13 mouse cellular contexts compared by ENCODE assay signal in the genomic region with DNA sequence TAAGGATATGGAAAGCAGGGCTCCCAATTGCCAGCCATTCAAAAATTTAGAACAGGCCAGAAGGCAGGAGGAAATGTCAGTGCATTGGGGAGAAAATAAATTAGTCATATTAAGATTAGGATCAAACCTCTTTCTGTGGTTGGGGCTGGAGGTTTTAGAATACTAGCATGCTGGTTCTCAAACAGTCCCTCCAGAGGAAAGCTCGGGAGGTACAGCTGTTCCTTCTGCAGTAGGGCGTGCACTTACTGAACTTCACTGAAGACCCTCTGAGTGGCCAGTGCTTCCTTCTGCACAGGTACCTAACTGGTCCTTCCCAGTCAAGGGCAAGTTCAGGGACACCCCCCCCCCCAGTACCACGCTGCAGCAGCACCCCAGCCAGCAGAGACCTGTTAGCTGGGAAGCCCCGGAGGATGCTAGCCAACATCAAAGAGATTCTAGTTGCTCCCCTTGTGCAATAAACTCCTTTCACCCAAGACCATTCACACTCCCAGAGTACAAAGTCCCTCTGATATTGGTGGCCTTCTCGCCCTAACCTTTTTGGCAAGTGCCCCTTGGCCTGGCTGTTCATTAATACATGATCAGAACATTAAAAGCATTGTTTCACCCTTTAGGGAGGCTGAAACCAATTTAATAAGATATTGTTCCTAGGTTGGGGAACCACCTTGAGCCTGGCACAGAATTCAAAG. TPM values are rescaled to one million over a fixed set of nuclear protein-coding genes. Genes with fewer than 3 reads are reported as not detected.
DNase-seq lines count a peak whose midpoint lies in the region; ATAC-seq and TF ChIP-seq lines count a peak whose summit lies in the region.
"Had no signal": no experiment of that assay in that cellular context is flagged by ENCODE, and none has a peak within 500 bp of the region (broad histone marks: within the 10 kb centered on the region; RNA-seq: fewer than 3 reads in every experiment).

No protein-coding gene starts in this region.

- H3K4me2 ChIP-seq in midbrain, postnatal 0 days (ENCODE audit: low read depth, low read length, poor library complexity, severe bottlenecking), result peak overlapping the region; percentile 13; the same call in 1 of the 2 replicates
- H3K4me2 ChIP-seq in midbrain, embryonic 14.5 days (ENCODE audit: low read length), result no peak overlapping the region
- H3K4me2 ChIP-seq in forebrain, embryonic 14.5 days (ENCODE audit: low read length), result no peak overlapping the region
- H3K4me2 ChIP-seq in myocyte (ENCODE audit: low read depth), result peak overlapping the region; percentile 82
- H3K4me2 ChIP-seq: midbrain, embryonic 11.5 days had no signal

- H3K9ac ChIP-seq in midbrain, postnatal 0 days (replicated peaks; ENCODE audit: low read length, poor library complexity, severe bottlenecking), result no peak overlapping the region
- H3K9ac ChIP-seq in midbrain, embryonic 14.5 days (replicated peaks; ENCODE audit: low read length), result no peak overlapping the region
- no peak overlapping the region for H3K9ac ChIP-seq in forebrain, embryonic 14.5 days (ENCODE audit: low read length)
- H3K9ac ChIP-seq: limb, embryonic 12.5 days had no signal

- H3K4me1 ChIP-seq in midbrain, postnatal 0 days (ENCODE audit: insufficient read depth, low read length), result peaks cover 10% of the 10 kb centered on the region; the same call in 1 of the 2 replicates
- H3K4me1 ChIP-seq in midbrain, embryonic 14.5 days (ENCODE audit: control insufficient read depth, insufficient read depth, low read length), result peaks cover 23% of the 10 kb centered on the region
- H3K4me1 ChIP-seq in forebrain, embryonic 14.5 days (ENCODE audit: control insufficient read depth, insufficient read depth, low read length), result peaks cover 55% of the 10 kb centered on the region

- no peak for TF ChIP-seq POLR2A in myocyte (IDR thresholded peaks at IDR 0.05; ENCODE audit: insufficient read length, low read depth)

- peaks cover 53% of the 10 kb centered on the region for H3K79me2 ChIP-seq in myocyte (ENCODE audit: control insufficient read depth, insufficient read depth)

- peak; percentile 34; the same call in 1 of the 2 replicates for ATAC-seq in midbrain, postnatal 0 days (ENCODE audit: low FRiP score)
- ATAC-seq in midbrain, embryonic 14.5 days (ENCODE audit: low FRiP score, low TSS enrichment), result no peak
- ATAC-seq in forebrain, embryonic 14.5 days, result no peak

- intact Hi-C loops in gastrocnemius, adult 2 months (cut with DNase I), result no loop called here
- intact Hi-C loops in gastrocnemius, postnatal 14 days (cut with DNase I; ENCODE audit: low total_unique reads), result no loop called here

- WGBS in midbrain, postnatal 0 days, result 58% methylated on average over 5 of the region's 5 CpGs
- 66% methylated on average over 5 of the region's 5 CpGs for WGBS in midbrain, embryonic 14.5 days
- 29% methylated on average over 5 of the region's 5 CpGs for WGBS in forebrain, embryonic 14.5 days

- no peak for TF ChIP-seq CTCF in gastrocnemius, adult 2 months (IDR thresholded peaks at IDR 0.05)
- TF ChIP-seq CTCF in midbrain, postnatal 0 days (IDR thresholded peaks at IDR 0.05), result no peak

- no peak overlapping the region for H3ac ChIP-seq in myocyte (ENCODE audit: control insufficient read depth, insufficient read length)

- peak overlapping the region; percentile 66 for H3K27ac ChIP-seq in gastrocnemius, adult 2 months
- 0 out of 2 replicates have a peak overlapping the region, but pooled peaks have one; percentile 6 for H3K27ac ChIP-seq in midbrain, postnatal 0 days (ENCODE audit: low read depth, low read length)
- no peak overlapping the region; the same call in 1 of the 2 replicates for H3K27ac ChIP-seq in midbrain, embryonic 14.5 days (replicated peaks; ENCODE audit: low read depth, low read length)
- 0 out of 2 replicates have a peak overlapping the region, but pooled peaks have one; percentile 30 for H3K27ac ChIP-seq in forebrain, embryonic 14.5 days (ENCODE audit: low read depth, low read length)

- H3K27me3 ChIP-seq in midbrain, postnatal 0 days (ENCODE audit: insufficient read depth, low read length), result no peaks in the 10 kb centered on the region
- H3K27me3 ChIP-seq in midbrain, embryonic 14.5 days (ENCODE audit: control insufficient read depth, insufficient read depth, low read length), result no peaks in the 10 kb centered on the region
- H3K27me3 ChIP-seq in forebrain, embryonic 14.5 days (replicated peaks; ENCODE audit: control insufficient read depth, insufficient read depth, low read length), result no peaks in the 10 kb centered on the region
- no peaks in the 10 kb centered on the region for H3K27me3 ChIP-seq in myocyte (ENCODE audit: control insufficient read depth, insufficient read depth, insufficient read length)
- H3K27me3 ChIP-seq: CH12.LX had no signal

- H3K4me3 ChIP-seq in gastrocnemius, adult 2 months, result no peak overlapping the region
- H3K4me3 ChIP-seq in midbrain, postnatal 0 days (ENCODE audit: low read depth, low read length), result no peak overlapping the region
- no peak overlapping the region for H3K4me3 ChIP-seq in midbrain, embryonic 14.5 days (replicated peaks; ENCODE audit: low read depth, low read length)
- no peak overlapping the region for H3K4me3 ChIP-seq in forebrain, embryonic 14.5 days (ENCODE audit: low read depth, low read length)
- peak overlapping the region; percentile 4 for H3K4me3 ChIP-seq in myocyte
- H3K4me3 ChIP-seq: limb, embryonic 12.5 days had no signal

- H3K9me3 ChIP-seq in midbrain, postnatal 0 days (ENCODE audit: low read length), result no peaks in the 10 kb centered on the region
- H3K9me3 ChIP-seq in midbrain, embryonic 14.5 days (ENCODE audit: control insufficient read depth, low read length), result no peaks in the 10 kb centered on the region
- no peaks in the 10 kb centered on the region for H3K9me3 ChIP-seq in forebrain, embryonic 14.5 days (replicated peaks; ENCODE audit: control insufficient read depth, low read length)
- H3K9me3 ChIP-seq: limb, embryonic 12.5 days had no signal

- DNase-seq in gastrocnemius, adult 2 months, result no peak
- no peak for DNase-seq in gastrocnemius, postnatal 14 days
- no peak for DNase-seq in midbrain, postnatal 0 days (ENCODE audit: low spot score)
- DNase-seq in midbrain, embryonic 14.5 days, result no peak
- no peak for DNase-seq in forebrain, embryonic 14.5 days (ENCODE audit: low spot score)
- no peak for DNase-seq in retina, embryonic 14.5 days (ENCODE audit: low spot score)
- DNase-seq in left cerebral cortex, adult 18-20 months (ENCODE audit: low spot score in 2 of 2), result no peak
- DNase-seq: cerebellum, adult 11 months; gastrocnemius, postnatal 36 days had no signal

- H3K36me3 ChIP-seq in midbrain, postnatal 0 days (ENCODE audit: insufficient read depth, low read length), result no peaks in the 10 kb centered on the region
- H3K36me3 ChIP-seq in midbrain, embryonic 14.5 days (ENCODE audit: control insufficient read depth, insufficient read depth, low read length), result no peaks in the 10 kb centered on the region
- H3K36me3 ChIP-seq in forebrain, embryonic 14.5 days (ENCODE audit: control insufficient read depth, insufficient read depth, low read length), result no peaks in the 10 kb centered on the region
- no peaks in the 10 kb centered on the region for H3K36me3 ChIP-seq in myocyte (ENCODE audit: control insufficient read depth, insufficient read depth)
- H3K36me3 ChIP-seq: limb, embryonic 12.5 days had no signal

TF ChIP-seq in myocyte, 11 proteins besides CTCF, POLR2A, EP300 and RAD21:
- TF ChIP-seq SRF (IDR thresholded peaks at IDR 0.05; ENCODE audit: control insufficient read depth, insufficient read length, low read depth), result no peak

RNA-seq across cellular contexts. Expression of a gene that starts 19.1 kb away (rescaled TPM):
- 10 to 100 TPM; 38.9 to 57.9 TPM for total RNA-seq in gastrocnemius, adult 2 months (2021)
- total RNA-seq in gastrocnemius, postnatal 14 days (2021), result 10 to 100 TPM; 39.7 to 49.4 TPM
- 76.3 and 90.8 TPM in 2 replicates for total RNA-seq in midbrain, postnatal 0 days (2014; rRNA removed)
- polyA plus RNA-seq in midbrain, postnatal 0 days (2015; fragmentation: Nextera tagmentation; extraction: Ambion mirVana), result 16.6 and 22.6 TPM in 2 replicates
- 17.1 and 18.7 TPM in 2 replicates for polyA plus RNA-seq in midbrain, embryonic 14.5 days (2014; fragmentation: Nextera tagmentation; extraction: Ambion mirVana)
- polyA plus RNA-seq in forebrain, embryonic 14.5 days (2014; fragmentation: Nextera tagmentation; extraction: Ambion mirVana), result 8.5 and 9.5 TPM in 2 replicates
- 22.1 TPM for polyA plus RNA-seq in myocyte (2012; fragmentation: generic; extraction: Trizol)
- 10 to 100 TPM; 22.6 to 31.6 TPM for total RNA-seq in left cerebral cortex, adult 18-20 months (2021)
- total RNA-seq: CH12.LX had no signal

Comparison
In these comparisons a context has a peak if more than half of its experiments do, and no peak if none do; other contexts are left out.
1. H3K4me2 ChIP-seq: peak in midbrain, postnatal 0 days (single experiment) and myocyte (single experiment); none in midbrain, embryonic 14.5 days (single experiment) and forebrain, embryonic 14.5 days (single experiment).